Mouse (Mus musculus): ENCODE results near the gene Cryzl2. TPM values are rescaled to one million over a fixed set of nuclear protein-coding genes. Genes with fewer than 3 reads are reported as not detected.
A peak's percentile ranks its signal among the peaks of the same experiment; 100 is the strongest.

Gene Cryzl2
- polyA plus RNA-seq, 1 experiment from 2014 or later = 9.7 TPM

- Histone ChIP-seq H3K4me3 (ENCODE audit: low read depth, low read length) (no peak overlapping the region), H3K27me3 (ENCODE audit: control insufficient read depth, insufficient read depth, low read length) (no peaks in the 10 kb centered on the region), H3K36me3 (replicated peaks; ENCODE audit: control insufficient read depth, insufficient read depth, low read depth, low read length) (no peaks in the 10 kb centered on the region), H3K9me3 (replicated peaks; ENCODE audit: control insufficient read depth, low read length) (no peaks in the 10 kb centered on the region), H3K27ac (replicated peaks; ENCODE audit: low read depth, low read length) (no peak overlapping the region), H3K9ac (replicated peaks; ENCODE audit: low read length) (no peak overlapping the region), H3K4me2 (ENCODE audit: low read depth, low read length) (no peak overlapping the region), H3K4me1 (ENCODE audit: control insufficient read depth, insufficient read depth, low read length) (no peaks in the 10 kb centered on the region)
- no peak for DNase-seq (ENCODE audit: low spot score)
- ATAC-seq (replicated peaks; ENCODE audit: insufficient number of reproducible peaks, low FRiP score, low TSS enrichment, low read depth) = no peak
- 93% methylated on average over 4 of the region's 4 CpGs for WGBS
These were observed 24.0 kb upstream of the Cryzl2 start for GRCm38 (mm10) chr1:157434404-157434803.

GRCm38 (mm10) chr1:157435926-157436325 lies 22.5 kb upstream of the Cryzl2 start:
- ATAC-seq (replicated peaks; ENCODE audit: insufficient number of reproducible peaks, low FRiP score, low TSS enrichment, low read depth) = no peak
- no peak for DNase-seq (ENCODE audit: low spot score)
- H3K9ac ChIP-seq (replicated peaks; ENCODE audit: low read length) = no peak overlapping the region
- H3K27me3 ChIP-seq (ENCODE audit: control insufficient read depth, insufficient read depth, low read length) = no peaks in the 10 kb centered on the region
- H3K27ac ChIP-seq (replicated peaks; ENCODE audit: low read depth, low read length) = no peak overlapping the region
- no peaks in the 10 kb centered on the region for H3K9me3 ChIP-seq (replicated peaks; ENCODE audit: control insufficient read depth, low read length)
- no peaks in the 10 kb centered on the region for H3K36me3 ChIP-seq (replicated peaks; ENCODE audit: control insufficient read depth, insufficient read depth, low read depth, low read length)
- no peak overlapping the region for H3K4me2 ChIP-seq (ENCODE audit: low read depth, low read length)
- H3K4me1 ChIP-seq (ENCODE audit: control insufficient read depth, insufficient read depth, low read length) = no peaks in the 10 kb centered on the region; the same call in 1 of the 2 replicates
- no peak overlapping the region for H3K4me3 ChIP-seq (ENCODE audit: low read depth, low read length)
- WGBS = 93% methylated on average over 6 of the region's 6 CpGs

GRCm38 (mm10) chr1:157438290-157438689 lies 20.1 kb upstream of the Cryzl2 start:
- H3K27ac ChIP-seq (replicated peaks; ENCODE audit: low read depth, low read length) = no peak overlapping the region
- 93% methylated on average over 2 of the region's 2 CpGs for WGBS

GRCm38 (mm10) chr1:157439101-157439500 lies 19.3 kb upstream of the Cryzl2 start:
- Histone ChIP-seq H3K4me2 (ENCODE audit: low read depth, low read length) (no peak overlapping the region), H3K9me3 (replicated peaks; ENCODE audit: control insufficient read depth, low read length) (no peaks in the 10 kb centered on the region), H3K27me3 (ENCODE audit: control insufficient read depth, insufficient read depth, low read length) (no peaks in the 10 kb centered on the region), H3K4me3 (ENCODE audit: low read depth, low read length) (no peak overlapping the region), H3K4me1 (ENCODE audit: control insufficient read depth, insufficient read depth, low read length) (no peaks in the 10 kb centered on the region; the same call in 1 of the 2 replicates), H3K36me3 (replicated peaks; ENCODE audit: control insufficient read depth, insufficient read depth, low read depth, low read length) (no peaks in the 10 kb centered on the region), H3K9ac (replicated peaks; ENCODE audit: low read length) (no peak overlapping the region), H3K27ac (replicated peaks; ENCODE audit: low read depth, low read length) (no peak overlapping the region)
- ATAC-seq (replicated peaks; ENCODE audit: insufficient number of reproducible peaks, low FRiP score, low TSS enrichment, low read depth) (no peak), DNase-seq (ENCODE audit: low spot score) (no peak)
- 85% methylated on average over 4 of the region's 4 CpGs for WGBS

More at GRCm38 (mm10) chr1:157438290-157438689, 20.1 kb upstream of the Cryzl2 start:
- Histone ChIP-seq H3K9ac (replicated peaks; ENCODE audit: low read length) (no peak overlapping the region), H3K4me3 (ENCODE audit: low read depth, low read length) (no peak overlapping the region), H3K9me3 (replicated peaks; ENCODE audit: control insufficient read depth, low read length) (no peaks in the 10 kb centered on the region), H3K4me1 (ENCODE audit: control insufficient read depth, insufficient read depth, low read length) (no peaks in the 10 kb centered on the region; the same call in 1 of the 2 replicates), H3K4me2 (ENCODE audit: low read depth, low read length) (no peak overlapping the region), H3K27me3 (ENCODE audit: control insufficient read depth, insufficient read depth, low read length) (no peaks in the 10 kb centered on the region), H3K36me3 (replicated peaks; ENCODE audit: control insufficient read depth, insufficient read depth, low read depth, low read length) (no peaks in the 10 kb centered on the region)
- DNase-seq (ENCODE audit: low spot score) (no peak), ATAC-seq (replicated peaks; ENCODE audit: insufficient number of reproducible peaks, low FRiP score, low TSS enrichment, low read depth) (no peak)

GRCm38 (mm10) chr1:157439973-157440641 lies 18.3 kb upstream of the Cryzl2 start:
- Histone ChIP-seq H3K9ac (replicated peaks; ENCODE audit: low read length) (no peak overlapping the region), H3K27me3 (ENCODE audit: control insufficient read depth, insufficient read depth, low read length) (no peaks in the 10 kb centered on the region), H3K4me2 (ENCODE audit: low read depth, low read length) (peak overlapping the region; percentile 30), H3K4me3 (ENCODE audit: low read depth, low read length) (no peak overlapping the region), H3K4me1 (ENCODE audit: control insufficient read depth, insufficient read depth, low read length) (no peaks in the 10 kb centered on the region; the same call in 1 of the 2 replicates), H3K27ac (replicated peaks; ENCODE audit: low read depth, low read length) (no peak overlapping the region), H3K36me3 (replicated peaks; ENCODE audit: control insufficient read depth, insufficient read depth, low read depth, low read length) (no peaks in the 10 kb centered on the region), H3K9me3 (replicated peaks; ENCODE audit: control insufficient read depth, low read length) (no peaks in the 10 kb centered on the region)
- DNase-seq (ENCODE audit: low spot score) (peak; percentile 49), ATAC-seq (replicated peaks; ENCODE audit: insufficient number of reproducible peaks, low FRiP score, low TSS enrichment, low read depth) (peak; percentile 74)
- whole genome bisulfite sequencing = 4% methylated on average over 14 of the region's 14 CpGs

GRCm38 (mm10) chr1:157443026-157443722 lies 15.2 kb upstream of the Cryzl2 start:
- H3K4me3 ChIP-seq (ENCODE audit: low read depth, low read length) = no peak overlapping the region

GRCm38 (mm10) chr1:157443723-157444561 lies 14.4 kb upstream of the Cryzl2 start:
- WGBS = 29% methylated on average over 19 of the region's 19 CpGs
- no peaks in the 10 kb centered on the region; the same call in 1 of the 2 replicates for H3K4me1 ChIP-seq (ENCODE audit: control insufficient read depth, insufficient read depth, low read length)

More at GRCm38 (mm10) chr1:157443026-157443722, 15.2 kb upstream of the Cryzl2 start:
- H3K4me2 ChIP-seq (ENCODE audit: low read depth, low read length) = peak overlapping the region; percentile 26; the same call in 1 of the 2 replicates
- H3K4me1 ChIP-seq (ENCODE audit: control insufficient read depth, insufficient read depth, low read length) = no peaks in the 10 kb centered on the region; the same call in 1 of the 2 replicates
- H3K9me3 ChIP-seq (replicated peaks; ENCODE audit: control insufficient read depth, low read length) = no peaks in the 10 kb centered on the region
- DNase-seq (ENCODE audit: low spot score) (no peak), ATAC-seq (replicated peaks; ENCODE audit: insufficient number of reproducible peaks, low FRiP score, low TSS enrichment, low read depth) (no peak)
- H3K36me3 ChIP-seq (replicated peaks; ENCODE audit: control insufficient read depth, insufficient read depth, low read depth, low read length) = no peaks in the 10 kb centered on the region
- no peak overlapping the region for H3K27ac ChIP-seq (replicated peaks; ENCODE audit: low read depth, low read length)
- H3K27me3 ChIP-seq (ENCODE audit: control insufficient read depth, insufficient read depth, low read length) = no peaks in the 10 kb centered on the region
- H3K9ac ChIP-seq (replicated peaks; ENCODE audit: low read length) = 0 out of 2 replicates have a peak overlapping the region, but pooled peaks have one; percentile 26
- WGBS = 10% methylated on average over 14 of the region's 14 CpGs

More at GRCm38 (mm10) chr1:157443723-157444561, 14.4 kb upstream of the Cryzl2 start:
- 0 out of 2 replicates have a peak overlapping the region, but pooled peaks have one; percentile 26 for H3K9ac ChIP-seq (replicated peaks; ENCODE audit: low read length)
- DNase-seq (ENCODE audit: low spot score) (no peak), ATAC-seq (replicated peaks; ENCODE audit: insufficient number of reproducible peaks, low FRiP score, low TSS enrichment, low read depth) (no peak)
- H3K4me3 ChIP-seq (ENCODE audit: low read depth, low read length) = no peak overlapping the region
- H3K36me3 ChIP-seq (replicated peaks; ENCODE audit: control insufficient read depth, insufficient read depth, low read depth, low read length) = no peaks in the 10 kb centered on the region
- H3K9me3 ChIP-seq (replicated peaks; ENCODE audit: control insufficient read depth, low read length) = no peaks in the 10 kb centered on the region
- peak overlapping the region; percentile 26; the same call in 1 of the 2 replicates for H3K4me2 ChIP-seq (ENCODE audit: low read depth, low read length)
- no peaks in the 10 kb centered on the region for H3K27me3 ChIP-seq (ENCODE audit: control insufficient read depth, insufficient read depth, low read length)
- no peak overlapping the region for H3K27ac ChIP-seq (replicated peaks; ENCODE audit: low read depth, low read length)

Data from embryonic facial prominence, embryonic 11.5 days (tissue).